Mouse (Mus musculus) ES-E14 (cell line): ENCODE results near the gene Fam72a.

Source experiments
- CHD2 ChIP-seq: IDR thresholded peaks from 2 replicates; pipeline ENCODE4 v1.6.1; 2014; ENCODE audit warnings: mild to moderate bottlenecking, low read depth, low read length, inconsistent platforms
- HCFC1 ChIP-seq: IDR thresholded peaks from 2 replicates; pipeline ENCODE4 v1.6.1; 2012; ENCODE audit warnings: low read length, inconsistent platforms, borderline replicate concordance; ENCODE audit not compliant: insufficient read depth
- ZC3H11A ChIP-seq: IDR thresholded peaks from 2 replicates; pipeline ENCODE4 v1.6.1; 2012; ENCODE audit warnings: low read depth, mild to moderate bottlenecking, inconsistent platforms, low read length, borderline replicate concordance
- ZNF384 ChIP-seq: IDR thresholded peaks from 2 replicates; pipeline ENCODE4 v1.6.1; 2012; ENCODE audit warnings: low read depth, low read length, inconsistent platforms

DNA sequence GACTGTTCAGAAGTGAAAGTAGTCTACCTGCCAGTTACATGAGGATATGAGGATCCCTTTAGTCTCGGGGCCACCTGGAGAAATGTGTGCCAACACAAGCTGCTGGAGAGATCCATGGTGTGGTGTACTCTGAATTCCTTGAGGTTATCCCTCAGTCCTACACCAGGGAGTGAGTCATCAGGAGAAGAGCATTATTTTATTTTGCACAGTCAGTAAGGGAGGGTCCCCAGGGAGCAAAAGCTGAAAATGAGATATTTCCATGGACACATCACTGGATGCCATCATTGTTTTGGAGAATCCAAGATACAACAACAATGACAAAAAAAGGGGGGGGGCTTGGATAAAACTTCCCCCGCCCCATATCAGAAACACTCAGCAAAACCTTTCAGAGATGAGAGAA, 24.3 kb downstream of the Fam72a start:
- TF ChIP-seq HCFC1 (no peak), ZC3H11A (no peak), CHD2 (no peak), ZNF384 (no peak)
